Mouse (Mus musculus) embryonic facial prominence, embryonic 12.5 days (tissue): ENCODE results near the gene Ptpn14. TPM values are rescaled to one million over a fixed set of nuclear protein-coding genes. Genes with fewer than 3 reads are reported as not detected.

Source experiments
- ATAC-seq: fragments of 200-750 bp; cut with Nextera tagmentation; 2 replicates; pipeline ENCODE4 v1.8.0; 2017; ENCODE audit not compliant: insufficient number of reproducible peaks, insufficient read depth, low FRiP score, low TSS enrichment
- H3K27ac ChIP-seq: fragments of 300-500 bp; sonication (generic); 2 replicates; pipeline ENCODE4 v1.5.1; 2016; ENCODE audit warnings: mild to moderate bottlenecking
- H3K27me3 ChIP-seq: fragments of 300-500 bp; sonication (generic); 2 replicates; pipeline ENCODE4 v1.6.1; 2016; ENCODE audit warnings: mild to moderate bottlenecking, moderate library complexity
- H3K36me3 ChIP-seq: fragments of 300-500 bp; sonication (generic); 2 replicates; pipeline ENCODE4 v1.6.1; 2016; ENCODE audit warnings: mild to moderate bottlenecking
- H3K4me1 ChIP-seq: fragments of 300-500 bp; sonication (generic); 2 replicates; pipeline ENCODE4 v1.6.1; 2016
- H3K4me2 ChIP-seq: fragments of 300-500 bp; sonication (generic); replicated peaks from 2 replicates; pipeline ENCODE4 v1.6.1; 2016; ENCODE audit warnings: mild to moderate bottlenecking, moderate library complexity
- H3K4me3 ChIP-seq: fragments of 300-500 bp; sonication (generic); 2 replicates; pipeline ENCODE4 v1.5.1; 2016; ENCODE audit warnings: mild to moderate bottlenecking
- H3K9ac ChIP-seq: fragments of 300-500 bp; sonication (generic); 2 replicates; pipeline ENCODE4 v1.6.1; 2016; ENCODE audit warnings: mild to moderate bottlenecking, moderate library complexity
- H3K9me3 ChIP-seq: fragments of 300-500 bp; sonication (generic); 2 replicates; pipeline ENCODE4 v1.6.1; 2016; ENCODE audit warnings: mild to moderate bottlenecking, moderate library complexity
- WGBS: fragments of 180-500 bp; shearing (Covaris S2); methylation state at CpG from one replicate; pipeline ENCODE4 v1.1.7; 2016; 5-methylcytosine and 5-hydroxymethylcytosine counted together
- polyA plus RNA-seq: library from polyadenylated mRNA; unstranded; fragments of >200 nt; fragmentation: Nextera tagmentation; extraction: Ambion mirVana; gene quantifications from 2 replicates; pipeline ENCODE4 v1.2.1, GENCODE M21; 2016

Gene Ptpn14
- polyA plus RNA-seq, 1 experiment from 2014 or later = 11.2 TPM

GRCm38 (mm10) chr1:189855739-189856138, 127.7 kb downstream of the Ptpn14 start:
- no peak overlapping the region for H3K4me2 ChIP-seq
- H3K27me3 ChIP-seq = no peaks in the 10 kb centered on the region
- H3K9me3 ChIP-seq = no peaks in the 10 kb centered on the region
- no peak overlapping the region for H3K4me3 ChIP-seq
- no peak overlapping the region for H3K27ac ChIP-seq
- H3K36me3 ChIP-seq = peaks cover 27% of the 10 kb centered on the region
- ATAC-seq = no peak
- H3K9ac ChIP-seq = no peak overlapping the region
- WGBS = 88% methylated on average over 5 of the region's 5 CpGs
- H3K4me1 ChIP-seq = peaks cover 10% of the 10 kb centered on the region

GRCm38 (mm10) chr1:189858377-189858776, 130.3 kb downstream of the Ptpn14 start:
- peaks cover 27% of the 10 kb centered on the region for H3K36me3 ChIP-seq
- no peak overlapping the region for H3K4me2 ChIP-seq
- H3K9ac ChIP-seq = no peak overlapping the region
- H3K9me3 ChIP-seq = no peaks in the 10 kb centered on the region
- WGBS = 86% methylated on average over 6 of the region's 6 CpGs
- no peak for ATAC-seq
- no peaks in the 10 kb centered on the region for H3K27me3 ChIP-seq
- H3K27ac ChIP-seq = no peak overlapping the region
- no peak overlapping the region for H3K4me3 ChIP-seq
- H3K4me1 ChIP-seq = peaks cover 18% of the 10 kb centered on the region

- H3K9ac ChIP-seq = no peak overlapping the region
- peak overlapping the region; percentile 74 for H3K27ac ChIP-seq
- peaks cover 14% of the 10 kb centered on the region for H3K4me1 ChIP-seq
- H3K9me3 ChIP-seq = no peaks in the 10 kb centered on the region
- ATAC-seq = no peak
- H3K27me3 ChIP-seq = no peaks in the 10 kb centered on the region
- H3K36me3 ChIP-seq = peaks cover 41% of the 10 kb centered on the region
- WGBS = 84% methylated on average over 17 of the region's 17 CpGs
- no peak overlapping the region for H3K4me3 ChIP-seq
- no peak overlapping the region for H3K4me2 ChIP-seq
Measured at GRCm38 (mm10) chr1:189860112-189860941, 132.3 kb downstream of the Ptpn14 start.

GRCm38 (mm10) chr1:189860942-189861315, 132.9 kb downstream of the Ptpn14 start:
- H3K36me3 ChIP-seq = peaks cover 47% of the 10 kb centered on the region
- 47% methylated on average over 12 of the region's 12 CpGs for WGBS

GRCm38 (mm10) chr1:189863727-189864126, 135.7 kb downstream of the Ptpn14 start:
- 95% methylated on average over 3 of the region's 3 CpGs for WGBS
- no peaks in the 10 kb centered on the region for H3K27me3 ChIP-seq
- peaks cover 23% of the 10 kb centered on the region for H3K4me1 ChIP-seq
- no peak for ATAC-seq
- no peaks in the 10 kb centered on the region for H3K9me3 ChIP-seq
- no peak overlapping the region for H3K9ac ChIP-seq
- no peak overlapping the region for H3K27ac ChIP-seq
- no peak overlapping the region for H3K4me2 ChIP-seq
- peaks cover 47% of the 10 kb centered on the region for H3K36me3 ChIP-seq
- no peak overlapping the region for H3K4me3 ChIP-seq

More at GRCm38 (mm10) chr1:189860942-189861315, 132.9 kb downstream of the Ptpn14 start:
- H3K4me1 ChIP-seq = peaks cover 14% of the 10 kb centered on the region
- H3K9me3 ChIP-seq = no peaks in the 10 kb centered on the region
- H3K9ac ChIP-seq = no peak overlapping the region
- H3K4me3 ChIP-seq = no peak overlapping the region
- no peak for ATAC-seq
- no peak overlapping the region for H3K4me2 ChIP-seq
- peak overlapping the region; percentile 74 for H3K27ac ChIP-seq
- no peaks in the 10 kb centered on the region for H3K27me3 ChIP-seq

- no peak for ATAC-seq
- Histone ChIP-seq H3K36me3 (peaks cover 48% of the 10 kb centered on the region), H3K4me1 (peaks cover 23% of the 10 kb centered on the region), H3K4me2 (no peak overlapping the region), H3K27ac (no peak overlapping the region), H3K9ac (no peak overlapping the region), H3K9me3 (no peaks in the 10 kb centered on the region), H3K4me3 (no peak overlapping the region), H3K27me3 (no peaks in the 10 kb centered on the region)
- 75% methylated on average over 9 of the region's 9 CpGs for WGBS
Measured at GRCm38 (mm10) chr1:189864301-189864700, 136.2 kb downstream of the Ptpn14 start.

GRCm38 (mm10) chr1:189864846-189865560, 136.9 kb downstream of the Ptpn14 start:
- WGBS = 85% methylated on average over 15 of the region's 15 CpGs
- Histone ChIP-seq H3K27me3 (no peaks in the 10 kb centered on the region), H3K27ac (no peak overlapping the region), H3K36me3 (peaks cover 55% of the 10 kb centered on the region), H3K4me1 (peaks cover 23% of the 10 kb centered on the region), H3K9ac (no peak overlapping the region), H3K4me2 (no peak overlapping the region), H3K4me3 (no peak overlapping the region), H3K9me3 (no peaks in the 10 kb centered on the region)
- ATAC-seq = no peak

GRCm38 (mm10) chr1:189866621-189867020, 138.6 kb downstream of the Ptpn14 start:
- H3K36me3 ChIP-seq = peaks cover 65% of the 10 kb centered on the region

GRCm38 (mm10) chr1:189867034-189867433, 139.0 kb downstream of the Ptpn14 start:
- Histone ChIP-seq H3K4me3 (no peak overlapping the region), H3K4me2 (no peak overlapping the region), H3K36me3 (peaks cover 62% of the 10 kb centered on the region), H3K9ac (peak overlapping the region; percentile 8; the same call in 1 of the 2 replicates), H3K27ac (no peak overlapping the region), H3K9me3 (no peaks in the 10 kb centered on the region), H3K4me1 (peaks cover 8% of the 10 kb centered on the region), H3K27me3 (no peaks in the 10 kb centered on the region)
- 51% methylated on average over 5 of the region's 5 CpGs for WGBS
- no peak for ATAC-seq

More at GRCm38 (mm10) chr1:189866621-189867020, 138.6 kb downstream of the Ptpn14 start:
- no peaks in the 10 kb centered on the region for H3K27me3 ChIP-seq
- no peak overlapping the region for H3K9ac ChIP-seq
- ATAC-seq = no peak
- H3K9me3 ChIP-seq = no peaks in the 10 kb centered on the region
- H3K27ac ChIP-seq = no peak overlapping the region
- H3K4me1 ChIP-seq = peaks cover 8% of the 10 kb centered on the region
- 81% methylated on average over 6 of the region's 6 CpGs for WGBS
- no peak overlapping the region for H3K4me3 ChIP-seq
- no peak overlapping the region for H3K4me2 ChIP-seq

- Histone ChIP-seq H3K4me2 (no peak overlapping the region), H3K4me1 (peaks cover 8% of the 10 kb centered on the region), H3K27ac (no peak overlapping the region), H3K36me3 (peaks cover 57% of the 10 kb centered on the region), H3K9me3 (no peaks in the 10 kb centered on the region), H3K9ac (peak overlapping the region; percentile 8; the same call in 1 of the 2 replicates), H3K27me3 (no peaks in the 10 kb centered on the region), H3K4me3 (no peak overlapping the region)
- 74% methylated on average over 9 of the region's 9 CpGs for WGBS
- ATAC-seq = no peak
Measured at GRCm38 (mm10) chr1:189867497-189867896, 139.4 kb downstream of the Ptpn14 start.

- H3K4me3 ChIP-seq = no peak overlapping the region
- no peaks in the 10 kb centered on the region for H3K9me3 ChIP-seq
- H3K4me2 ChIP-seq = no peak overlapping the region
- ATAC-seq = no peak
- H3K36me3 ChIP-seq = peaks cover 54% of the 10 kb centered on the region
- H3K9ac ChIP-seq = no peak overlapping the region
- 86% methylated on average over 10 of the region's 10 CpGs for WGBS
- H3K27ac ChIP-seq = no peak overlapping the region
- H3K4me1 ChIP-seq = peaks cover 8% of the 10 kb centered on the region
- no peaks in the 10 kb centered on the region for H3K27me3 ChIP-seq
Measured at GRCm38 (mm10) chr1:189868036-189868435, 140.0 kb downstream of the Ptpn14 start.
